Mouse (Mus musculus): Measurements from ENCODE around the gene Hk2.

Gene Hk2

GRCm38 (mm10) chr6:82770286-82770685 lies 4.0 kb downstream of the Hk2 start:
- no peak for DNase-seq (ENCODE audit: low read depth, low spot score)

GRCm38 (mm10) chr6:82769704-82770103 lies 4.5 kb downstream of the Hk2 start:
- no peak for DNase-seq (ENCODE audit: low read depth, low spot score)

- DNase-seq (ENCODE audit: low read depth, low spot score), result no peak
Observed at GRCm38 (mm10) chr6:82767734-82768586, 6.3 kb downstream of the Hk2 start.

GRCm38 (mm10) chr6:82766636-82767035 lies 7.6 kb downstream of the Hk2 start:
- no peak for DNase-seq (ENCODE audit: low read depth, low spot score)

GRCm38 (mm10) chr6:82765261-82765660 lies 9.0 kb downstream of the Hk2 start:
- DNase-seq (ENCODE audit: low read depth, low spot score), result no peak

- no peak for DNase-seq (ENCODE audit: low read depth, low spot score)
Observed at GRCm38 (mm10) chr6:82763871-82764503, 10.3 kb downstream of the Hk2 start.

GRCm38 (mm10) chr6:82762728-82763127 lies 11.5 kb downstream of the Hk2 start:
- no peak for DNase-seq (ENCODE audit: low read depth, low spot score)

- DNase-seq (ENCODE audit: low read depth, low spot score), result no peak
Observed at GRCm38 (mm10) chr6:82760749-82761357, 13.4 kb downstream of the Hk2 start.

GRCm38 (mm10) chr6:82759241-82759640 lies 15.0 kb downstream of the Hk2 start:
- DNase-seq (ENCODE audit: low read depth, low spot score), result no peak

GRCm38 (mm10) chr6:82756799-82757210 lies 17.4 kb downstream of the Hk2 start:
- DNase-seq (ENCODE audit: low read depth, low spot score), result no peak

- DNase-seq (ENCODE audit: low read depth, low spot score), result no peak
Observed at GRCm38 (mm10) chr6:82756216-82756615, 18.0 kb downstream of the Hk2 start.

GRCm38 (mm10) chr6:82755338-82755737 lies 18.9 kb downstream of the Hk2 start:
- DNase-seq (ENCODE audit: low read depth, low spot score), result no peak

GRCm38 (mm10) chr6:82754769-82755168 lies 19.5 kb downstream of the Hk2 start:
- DNase-seq (ENCODE audit: low read depth, low spot score), result no peak

GRCm38 (mm10) chr6:82753638-82754361 lies 20.5 kb downstream of the Hk2 start:
- DNase-seq (ENCODE audit: low read depth, low spot score), result no peak

- no peak for DNase-seq (ENCODE audit: low read depth, low spot score)
Observed at GRCm38 (mm10) chr6:82753061-82753460, 21.2 kb downstream of the Hk2 start.

- DNase-seq (ENCODE audit: low read depth, low spot score), result no peak
Observed at GRCm38 (mm10) chr6:82751791-82752190, 22.5 kb downstream of the Hk2 start.

- DNase-seq (ENCODE audit: low read depth, low spot score), result no peak
Observed at GRCm38 (mm10) chr6:82751031-82751430, 23.2 kb downstream of the Hk2 start.

- no peak for DNase-seq (ENCODE audit: low read depth, low spot score)
Observed at GRCm38 (mm10) chr6:82750063-82750462, 24.2 kb downstream of the Hk2 start.

GRCm38 (mm10) chr6:82748106-82748672 lies 26.1 kb downstream of the Hk2 start:
- no peak for DNase-seq (ENCODE audit: low read depth, low spot score)

GRCm38 (mm10) chr6:82747085-82747484 lies 27.2 kb downstream of the Hk2 start:
- DNase-seq (ENCODE audit: low read depth, low spot score), result no peak

GRCm38 (mm10) chr6:82744553-82744952 lies 29.7 kb downstream of the Hk2 start:
- no peak for DNase-seq (ENCODE audit: low read depth, low spot score)

- no peak for DNase-seq (ENCODE audit: low read depth, low spot score)
Observed at GRCm38 (mm10) chr6:82741518-82741880, 32.8 kb downstream of the Hk2 start.

All from brain, embryonic 18.5 days (tissue).